21 mouse cellular contexts compared by ENCODE assay signal in genomic region chr12:99299900-99300299, GRCm38 (mm10).
DNase-seq lines count a peak whose midpoint lies in the region; ATAC-seq and TF ChIP-seq lines count a peak whose summit lies in the region.
"Had no signal": no experiment of that assay in that cellular context is flagged by ENCODE, and none has a peak within 500 bp of the region (broad histone marks: within the 10 kb centered on the region; RNA-seq: fewer than 3 reads in every experiment).

No protein-coding gene starts in this region.

- no peak for TF ChIP-seq CTCF in stomach, postnatal 0 days (IDR thresholded peaks at IDR 0.05; ENCODE audit: low read depth)

- intact Hi-C loops in gastrocnemius, postnatal 14 days (cut with DNase I; ENCODE audit: low total_unique reads) = no loop called here

- TF ChIP-seq EP300 in stomach, postnatal 0 days (optimal IDR thresholded peaks at IDR 0.05) = no peak

- no peak overlapping the region for H3K27ac ChIP-seq in stomach, embryonic 14.5 days (ENCODE audit: low read length)
- no peak overlapping the region for H3K27ac ChIP-seq in stomach, postnatal 0 days (replicated peaks)
- peak overlapping the region; percentile 71 for H3K27ac ChIP-seq in forebrain, embryonic 15.5 days (replicated peaks)
- H3K27ac ChIP-seq: limb, embryonic 10.5 days had no signal

- peaks cover 13% of the 10 kb centered on the region; the same call in 1 of the 2 replicates for H3K4me1 ChIP-seq in stomach, embryonic 14.5 days (ENCODE audit: control insufficient read depth, insufficient read depth, low read length)
- H3K4me1 ChIP-seq in stomach, postnatal 0 days (replicated peaks; ENCODE audit: control insufficient read depth, insufficient read depth) = peaks cover 5% of the 10 kb centered on the region; the same call in 1 of the 2 replicates
- peaks cover 50% of the 10 kb centered on the region for H3K4me1 ChIP-seq in forebrain, embryonic 15.5 days

- no peak for DNase-seq in stomach, postnatal 0 days (ENCODE audit: low spot score)
- DNase-seq in WW6 (ENCODE audit: low read depth, low spot score) = peak; percentile 42
- no peak for DNase-seq in gastrocnemius, postnatal 14 days
- no peak for DNase-seq in urinary bladder, adult 2 months (ENCODE audit: low spot score)
- no peak for DNase-seq in cerebellum, postnatal 36 days
- DNase-seq: adrenal gland, postnatal 14 days; cerebellum, adult 11 months; cerebellum, postnatal 10 days; heart, postnatal 14 days; kidney, postnatal 36 days; layer of hippocampus, adult 9-11 months; liver, postnatal 0 days; right cerebral cortex, postnatal 4 days; thymus, postnatal 14 days had no signal

- H3K4me2 ChIP-seq in stomach, embryonic 14.5 days (replicated peaks; ENCODE audit: low read depth, low read length) = no peak overlapping the region
- no peak overlapping the region for H3K4me2 ChIP-seq in stomach, postnatal 0 days (replicated peaks; ENCODE audit: low read depth)
- H3K4me2 ChIP-seq in forebrain, embryonic 15.5 days (replicated peaks) = no peak overlapping the region
- H3K4me2 ChIP-seq: heart, embryonic 12.5 days; hindbrain, embryonic 15.5 days had no signal

- no peaks in the 10 kb centered on the region for H3K27me3 ChIP-seq in stomach, embryonic 14.5 days (ENCODE audit: control insufficient read depth, insufficient read depth, low read length)
- H3K27me3 ChIP-seq in stomach, postnatal 0 days (ENCODE audit: control insufficient read depth, insufficient read depth, low read length) = no peaks in the 10 kb centered on the region
- no peaks in the 10 kb centered on the region for H3K27me3 ChIP-seq in forebrain, embryonic 15.5 days
- H3K27me3 ChIP-seq: heart, embryonic 12.5 days; hindbrain, embryonic 15.5 days had no signal

- 48% methylated on average over 4 of the region's 4 CpGs for WGBS in stomach, embryonic 14.5 days
- 45% methylated on average over 4 of the region's 4 CpGs for WGBS in stomach, postnatal 0 days
- 11% methylated on average over 4 of the region's 4 CpGs for WGBS in forebrain, embryonic 15.5 days

- H3K9me3 ChIP-seq in stomach, embryonic 14.5 days (ENCODE audit: control insufficient read depth, low read depth, low read length) = no peaks in the 10 kb centered on the region
- no peaks in the 10 kb centered on the region for H3K9me3 ChIP-seq in stomach, postnatal 0 days (ENCODE audit: control insufficient read depth, low read length)
- H3K9me3 ChIP-seq in forebrain, embryonic 15.5 days = no peaks in the 10 kb centered on the region
- H3K9me3 ChIP-seq: heart, embryonic 12.5 days; hindbrain, embryonic 15.5 days; limb, embryonic 10.5 days; megakaryocyte, embryonic 14.5 days had no signal

- no peak overlapping the region for H3K4me3 ChIP-seq in stomach, embryonic 14.5 days (ENCODE audit: low read depth, low read length)
- no peak overlapping the region for H3K4me3 ChIP-seq in stomach, postnatal 0 days (ENCODE audit: low read depth, low read length)
- no peak overlapping the region for H3K4me3 ChIP-seq in forebrain, embryonic 15.5 days
- H3K4me3 ChIP-seq: heart, embryonic 12.5 days; hindbrain, embryonic 15.5 days; limb, embryonic 10.5 days; megakaryocyte, embryonic 14.5 days had no signal

- 0 out of 2 replicates have a peak, but pooled peaks have one; percentile 40 for ATAC-seq in stomach, embryonic 14.5 days (ENCODE audit: insufficient number of reproducible peaks, insufficient read depth, low FRiP score, low read depth)
- ATAC-seq in stomach, postnatal 0 days (ENCODE audit: low FRiP score, low TSS enrichment) = no peak
- ATAC-seq in forebrain, embryonic 15.5 days (replicated peaks) = peak; percentile 51
- ATAC-seq: intestine, embryonic 16.5 days; liver, postnatal 0 days had no signal

- no peaks in the 10 kb centered on the region for H3K36me3 ChIP-seq in stomach, embryonic 14.5 days (ENCODE audit: control insufficient read depth, insufficient read depth, low read length)
- H3K36me3 ChIP-seq in stomach, postnatal 0 days (ENCODE audit: control insufficient read depth, insufficient read depth, low read length) = no peaks in the 10 kb centered on the region
- no peaks in the 10 kb centered on the region for H3K36me3 ChIP-seq in forebrain, embryonic 15.5 days
- H3K36me3 ChIP-seq: heart, embryonic 12.5 days; hindbrain, embryonic 15.5 days; limb, embryonic 10.5 days had no signal

- H3K9ac ChIP-seq in stomach, embryonic 14.5 days (replicated peaks; ENCODE audit: low read depth, low read length) = no peak overlapping the region
- H3K9ac ChIP-seq in stomach, postnatal 0 days (ENCODE audit: low read length) = no peak overlapping the region
- H3K9ac ChIP-seq in forebrain, embryonic 15.5 days (replicated peaks) = no peak overlapping the region
- H3K9ac ChIP-seq: heart, embryonic 12.5 days; hindbrain, embryonic 15.5 days; liver, postnatal 0 days had no signal
